Mouse (Mus musculus) heart, embryonic 16.5 days (tissue): ENCODE measurements at regions not wholly inside any gene's neighbourhood (a gene's known extent, or its start where the extent isn't known, plus 50 kb on each side); places are given as distances from the start of the nearest gene placed in this dataset.

Experiments
- ATAC-seq: fragments of 200-750 bp; cut with Nextera tagmentation; replicated peaks from 2 replicates; pipeline ENCODE4 v1.8.0; 2017; ENCODE audit warnings: moderate number of reproducible peaks; ENCODE audit not compliant: insufficient read depth, low FRiP score; ENCODE audit errors: extremely low read depth
- H3K27ac ChIP-seq: fragments of 300-500 bp; sonication (generic); 2 replicates; pipeline ENCODE4 v1.5.1; 2014; ENCODE audit warnings: mild to moderate bottlenecking, low read length, control low read depth, moderate library complexity
- H3K27me3 ChIP-seq: fragments of 300-500 bp; sonication (generic); 2 replicates; pipeline ENCODE4 v1.6.1; 2014; ENCODE audit warnings: low read length, mixed read lengths; ENCODE audit not compliant: control insufficient read depth, insufficient read depth
- H3K36me3 ChIP-seq: fragments of 300-500 bp; sonication (generic); 2 replicates; pipeline ENCODE4 v1.6.1; 2014; ENCODE audit not compliant: control insufficient read depth, insufficient read depth
- H3K4me1 ChIP-seq: fragments of 300-500 bp; sonication (generic); 2 replicates; pipeline ENCODE4 v1.6.1; 2014; ENCODE audit warnings: low read length, mixed read lengths; ENCODE audit not compliant: control insufficient read depth, insufficient read depth
- H3K4me2 ChIP-seq: fragments of 300-500 bp; sonication (generic); 2 replicates; pipeline ENCODE4 v1.6.1; 2014; ENCODE audit warnings: low read depth, mild to moderate bottlenecking, control low read depth, low read length
- H3K4me3 ChIP-seq: fragments of 300-500 bp; sonication (generic); 2 replicates; pipeline ENCODE4 v1.5.1; 2014; ENCODE audit warnings: mild to moderate bottlenecking, control low read depth, low read length
- H3K9ac ChIP-seq: fragments of 300-500 bp; sonication (generic); 2 replicates; pipeline ENCODE4 v1.6.1; 2014; ENCODE audit warnings: low read length, control low read depth
- H3K9me3 ChIP-seq: fragments of 300-500 bp; sonication (generic); replicated peaks from 2 replicates; pipeline ENCODE4 v1.6.1; 2016; ENCODE audit warnings: low read length; ENCODE audit not compliant: control insufficient read depth
- WGBS: fragments of 180-500 bp; shearing (Covaris S2); extraction: QIAGEN DNeasy Blood & Tissue Kit; methylation state at CpG from one replicate; pipeline ENCODE4 v1.1.7; 2014; 5-methylcytosine and 5-hydroxymethylcytosine counted together

- Histone ChIP-seq H3K4me2 (no peak overlapping the region), H3K9ac (no peak overlapping the region), H3K4me3 (no peak overlapping the region), H3K36me3 (no peaks in the 10 kb centered on the region), H3K27ac (no peak overlapping the region), H3K27me3 (no peaks in the 10 kb centered on the region), H3K9me3 (no peaks in the 10 kb centered on the region), H3K4me1 (peaks cover 32% of the 10 kb centered on the region)
- ATAC-seq: no peak
- WGBS: 89% methylated on average over 3 of the region's 3 CpGs
Measured at GRCm38 (mm10) chr10:8088321-8088720, 132.3 kb upstream of the Tab2 start.

GRCm38 (mm10) chr10:8087106-8087505 is 131.1 kb upstream of the Tab2 start:
- H3K36me3 ChIP-seq: no peaks in the 10 kb centered on the region
- no peak overlapping the region for H3K9ac ChIP-seq
- no peak overlapping the region for H3K4me2 ChIP-seq
- WGBS: 53% methylated on average over 2 of the region's 2 CpGs
- no peaks in the 10 kb centered on the region for H3K9me3 ChIP-seq
- ATAC-seq: no peak; the same call in 1 of the 2 replicates
- H3K4me1 ChIP-seq: peaks cover 25% of the 10 kb centered on the region
- H3K27me3 ChIP-seq: no peaks in the 10 kb centered on the region
- no peak overlapping the region for H3K27ac ChIP-seq
- no peak overlapping the region for H3K4me3 ChIP-seq

DNA sequence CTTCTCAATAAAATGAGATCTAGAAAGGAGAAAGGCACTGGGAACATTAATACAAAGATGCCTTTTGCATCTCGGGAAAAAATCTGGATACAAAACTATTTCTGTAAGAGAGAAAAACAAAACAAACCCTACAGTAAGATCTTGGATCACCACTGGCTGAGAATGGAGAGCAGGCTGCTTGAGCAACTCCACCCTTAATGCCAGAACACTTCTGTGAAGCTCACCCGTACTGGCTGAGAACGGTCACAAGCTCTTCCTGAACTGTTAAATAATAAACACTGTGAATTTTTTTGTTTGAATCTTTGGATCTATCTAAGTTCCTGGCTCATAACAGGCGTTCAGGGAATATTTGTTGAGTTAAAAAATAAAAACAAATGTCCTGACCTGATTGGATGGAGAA is 130.4 kb upstream of the Tab2 start:
- Histone ChIP-seq H3K4me3 (no peak overlapping the region), H3K4me1 (peaks cover 18% of the 10 kb centered on the region), H3K27me3 (no peaks in the 10 kb centered on the region), H3K9me3 (no peaks in the 10 kb centered on the region), H3K27ac (no peak overlapping the region), H3K4me2 (no peak overlapping the region), H3K9ac (no peak overlapping the region), H3K36me3 (no peaks in the 10 kb centered on the region)
- no peak for ATAC-seq
- WGBS: 77% methylated on average over 4 of the region's 4 CpGs

GRCm38 (mm10) chr10:8077904-8078811 is 122.1 kb upstream of the Tab2 start:
- H3K9me3 ChIP-seq: no peaks in the 10 kb centered on the region
- H3K9ac ChIP-seq: no peak overlapping the region
- 20% methylated on average over 8 of the region's 8 CpGs for WGBS
- peak; percentile 94 for ATAC-seq
- H3K4me2 ChIP-seq: peak overlapping the region; percentile 52
- H3K4me1 ChIP-seq: peaks cover 8% of the 10 kb centered on the region
- peak overlapping the region; percentile 86 for H3K27ac ChIP-seq
- H3K4me3 ChIP-seq: peak overlapping the region; percentile 20
- no peaks in the 10 kb centered on the region for H3K27me3 ChIP-seq
- no peaks in the 10 kb centered on the region for H3K36me3 ChIP-seq

- no peaks in the 10 kb centered on the region for H3K27me3 ChIP-seq
- no peak overlapping the region for H3K9ac ChIP-seq
- H3K27ac ChIP-seq: no peak overlapping the region
- H3K36me3 ChIP-seq: no peaks in the 10 kb centered on the region
- H3K4me1 ChIP-seq: peaks cover under 1% of the 10 kb centered on the region
- no peak for ATAC-seq
- 81% methylated on average over 1 of the region's 1 CpGs for WGBS
- H3K4me2 ChIP-seq: no peak overlapping the region
- no peaks in the 10 kb centered on the region for H3K9me3 ChIP-seq
- H3K4me3 ChIP-seq: no peak overlapping the region
Measured at GRCm38 (mm10) chr10:8072463-8072862, 116.4 kb upstream of the Tab2 start.

- no peak for ATAC-seq
- H3K9me3 ChIP-seq: no peaks in the 10 kb centered on the region
- 59% methylated on average over 3 of the region's 3 CpGs for WGBS
Measured at GRCm38 (mm10) chr10:8071858-8072257, 115.8 kb upstream of the Tab2 start.

DNA sequence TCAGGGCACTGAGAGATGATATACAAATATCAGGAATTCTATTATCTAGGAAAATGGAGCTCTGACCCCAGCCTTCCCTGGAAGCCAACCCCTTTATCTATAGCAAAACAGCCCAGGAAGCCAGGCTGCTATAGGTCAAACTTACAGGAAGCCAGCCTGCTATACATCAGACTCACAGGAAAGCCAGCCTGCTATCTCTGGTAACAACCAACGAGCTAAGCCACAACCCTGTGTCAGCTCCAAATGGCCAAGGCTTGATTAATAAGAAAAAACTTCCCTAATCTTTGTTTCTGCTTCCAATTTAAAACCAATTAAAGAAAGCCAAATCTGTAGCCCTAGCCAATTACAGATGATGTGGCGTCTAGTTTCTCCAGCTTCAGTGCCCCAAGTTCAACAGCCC is 114.4 kb upstream of the Tab2 start:
- 51% methylated on average over 2 of the region's 2 CpGs for WGBS
- Histone ChIP-seq H3K9me3 (no peaks in the 10 kb centered on the region), H3K4me3 (no peak overlapping the region), H3K36me3 (no peaks in the 10 kb centered on the region), H3K27ac (no peak overlapping the region), H3K4me2 (no peak overlapping the region), H3K27me3 (no peaks in the 10 kb centered on the region), H3K9ac (no peak overlapping the region), H3K4me1 (no peaks in the 10 kb centered on the region)
- 0 out of 2 replicates have a peak, but pooled peaks have one; percentile 37 for ATAC-seq

More at GRCm38 (mm10) chr10:8071858-8072257, 115.8 kb upstream of the Tab2 start:
- no peak overlapping the region for H3K9ac ChIP-seq
- H3K36me3 ChIP-seq: no peaks in the 10 kb centered on the region
- no peaks in the 10 kb centered on the region for H3K4me1 ChIP-seq
- no peak overlapping the region for H3K4me3 ChIP-seq
- no peak overlapping the region for H3K4me2 ChIP-seq
- no peaks in the 10 kb centered on the region for H3K27me3 ChIP-seq
- H3K27ac ChIP-seq: no peak overlapping the region

GRCm38 (mm10) chr10:8066926-8067325 is 110.9 kb upstream of the Tab2 start:
- no peak overlapping the region for H3K4me3 ChIP-seq
- no peaks in the 10 kb centered on the region for H3K9me3 ChIP-seq
- 61% methylated on average over 3 of the region's 3 CpGs for WGBS
- no peaks in the 10 kb centered on the region for H3K36me3 ChIP-seq
- H3K27me3 ChIP-seq: no peaks in the 10 kb centered on the region
- no peak overlapping the region for H3K4me2 ChIP-seq
- no peak overlapping the region for H3K9ac ChIP-seq
- 0 out of 2 replicates have a peak, but pooled peaks cover 2% of the 10 kb centered on the region for H3K4me1 ChIP-seq
- H3K27ac ChIP-seq: no peak overlapping the region
- ATAC-seq: no peak

GRCm38 (mm10) chr10:8065746-8066145 is 109.7 kb upstream of the Tab2 start:
- H3K9me3 ChIP-seq: no peaks in the 10 kb centered on the region
- H3K9ac ChIP-seq: no peak overlapping the region
- no peaks in the 10 kb centered on the region for H3K36me3 ChIP-seq
- no peak overlapping the region for H3K4me3 ChIP-seq
- H3K4me2 ChIP-seq: no peak overlapping the region
- 0 out of 2 replicates have a peak, but pooled peaks cover 2% of the 10 kb centered on the region for H3K4me1 ChIP-seq
- no peaks in the 10 kb centered on the region for H3K27me3 ChIP-seq
- peak; percentile 70 for ATAC-seq
- 70% methylated on average over 8 of the region's 8 CpGs for WGBS
- no peak overlapping the region for H3K27ac ChIP-seq
